Mouse (Mus musculus) limb, embryonic 14.5 days (tissue): Measurements from ENCODE around the gene Cd27. TPM values are rescaled to one million over a fixed set of nuclear protein-coding genes. Genes with fewer than 3 reads are reported as not detected.

Experiments used
- ATAC-seq: fragments of 200-750 bp; cut with Nextera tagmentation; 2 replicates; pipeline ENCODE4 v1.8.0; 2017; ENCODE audit warnings: low read depth, moderate number of reproducible peaks, moderate TSS enrichment; ENCODE audit not compliant: low FRiP score
- DNase-seq: peaks from one replicate; pipeline ENCODE4 v3.0.0-alpha.2; 2015; ENCODE audit warnings: low spot score
- H3K27ac ChIP-seq: fragments of 300-500 bp; sonication (generic); replicated peaks from 2 replicates; pipeline ENCODE4 v1.5.1; 2014; ENCODE audit warnings: low read depth, mild to moderate bottlenecking, low read length, moderate library complexity, mixed read lengths
- H3K27me3 ChIP-seq: fragments of 300-500 bp; sonication (generic); 2 replicates; pipeline ENCODE4 v1.6.1; 2014; ENCODE audit warnings: low read length, mixed read lengths; ENCODE audit not compliant: control insufficient read depth, insufficient read depth
- H3K36me3 ChIP-seq: fragments of 300-500 bp; sonication (generic); 2 replicates; pipeline ENCODE4 v1.6.1; 2014; ENCODE audit warnings: mild to moderate bottlenecking, low read length, moderate library complexity, mixed read lengths; ENCODE audit not compliant: control insufficient read depth, insufficient read depth
- H3K4me1 ChIP-seq: fragments of 300-500 bp; sonication (generic); 2 replicates; pipeline ENCODE4 v1.6.1; 2014; ENCODE audit warnings: antibody characterized with exemption, low read length, mixed read lengths; ENCODE audit not compliant: control insufficient read depth, insufficient read depth
- H3K4me2 ChIP-seq: fragments of 300-500 bp; sonication (generic); replicated peaks from 2 replicates; pipeline ENCODE4 v1.6.1; 2014; ENCODE audit warnings: low read depth, mild to moderate bottlenecking, low read length, moderate library complexity; ENCODE audit not compliant: severe bottlenecking
- H3K4me3 ChIP-seq: fragments of 300-500 bp; sonication (generic); replicated peaks from 2 replicates; pipeline ENCODE4 v1.5.1; 2014; ENCODE audit warnings: low read length
- H3K9ac ChIP-seq: fragments of 300-500 bp; sonication (generic); 2 replicates; pipeline ENCODE4 v1.6.1; 2014; ENCODE audit warnings: mild to moderate bottlenecking, low read depth, low read length, moderate library complexity; ENCODE audit not compliant: severe bottlenecking
- H3K9me3 ChIP-seq: fragments of 300-500 bp; sonication (generic); 2 replicates; pipeline ENCODE4 v1.6.1; 2016; ENCODE audit warnings: low read length; ENCODE audit not compliant: control insufficient read depth
- POLR2A ChIP-seq: fragments of 200-500 bp; IDR thresholded peaks from 2 replicates; pipeline ENCODE4 v1.8.0; 2012; ENCODE audit warnings: inconsistent platforms, mild to moderate bottlenecking, moderate library complexity, borderline replicate concordance; ENCODE audit not compliant: insufficient read depth, insufficient read length; ENCODE audit errors: extremely low read depth
- WGBS: fragments of 180-500 bp; shearing (Covaris S2); extraction: QIAGEN DNeasy Blood & Tissue Kit; methylation state at CpG from one replicate; pipeline ENCODE4 v1.1.7; 2014; 5-methylcytosine and 5-hydroxymethylcytosine counted together
- polyA plus RNA-seq, 2 experiments: library from polyadenylated mRNA; depleted of rRNA in 1 of 2; stranded (reverse) in 1 of 2; unstranded in 1 of 2; fragments of >200 nt; fragmentation: Nextera tagmentation in 1 of 2; extraction: Ambion mirVana in 1 of 2; gene quantifications; 2 replicates each; pipeline versions ENCODE4 v1.2.1 to v1.2.3; 2012 to 2014

Cd27 gene
- polyA plus RNA-seq, 2 experiments = 0.50 to 1.3 TPM

- WGBS = 71% methylated on average over 7 of the region's 7 CpGs
- DNase-seq = no peak
- Histone ChIP-seq H3K4me2 (no peak overlapping the region), H3K4me3 (no peak overlapping the region), H3K9ac (no peak overlapping the region), H3K27me3 (no peaks in the 10 kb centered on the region), H3K4me1 (peaks cover 8% of the 10 kb centered on the region), H3K9me3 (no peaks in the 10 kb centered on the region), H3K36me3 (peaks cover 41% of the 10 kb centered on the region), H3K27ac (no peak overlapping the region)
- ATAC-seq = no peak
- TF ChIP-seq POLR2A = no peak
These were observed 43.4 kb downstream of the Cd27 start for GRCm38 (mm10) chr6:125193390-125193789.

- H3K4me3 ChIP-seq = peak overlapping the region; percentile 61
- ATAC-seq (no peak), DNase-seq (no peak)
- peak overlapping the region; percentile 65 for H3K4me2 ChIP-seq
- H3K9me3 ChIP-seq = no peaks in the 10 kb centered on the region
- peaks cover 8% of the 10 kb centered on the region for H3K4me1 ChIP-seq
- H3K27me3 ChIP-seq = no peaks in the 10 kb centered on the region
- TF ChIP-seq POLR2A = no peak
- H3K27ac ChIP-seq = no peak overlapping the region
- H3K36me3 ChIP-seq = peaks cover 46% of the 10 kb centered on the region
- 43% methylated on average over 5 of the region's 5 CpGs for WGBS
- peak overlapping the region; percentile 70 for H3K9ac ChIP-seq
These were observed 44.0 kb downstream of the Cd27 start for GRCm38 (mm10) chr6:125192841-125193240.

DNA sequence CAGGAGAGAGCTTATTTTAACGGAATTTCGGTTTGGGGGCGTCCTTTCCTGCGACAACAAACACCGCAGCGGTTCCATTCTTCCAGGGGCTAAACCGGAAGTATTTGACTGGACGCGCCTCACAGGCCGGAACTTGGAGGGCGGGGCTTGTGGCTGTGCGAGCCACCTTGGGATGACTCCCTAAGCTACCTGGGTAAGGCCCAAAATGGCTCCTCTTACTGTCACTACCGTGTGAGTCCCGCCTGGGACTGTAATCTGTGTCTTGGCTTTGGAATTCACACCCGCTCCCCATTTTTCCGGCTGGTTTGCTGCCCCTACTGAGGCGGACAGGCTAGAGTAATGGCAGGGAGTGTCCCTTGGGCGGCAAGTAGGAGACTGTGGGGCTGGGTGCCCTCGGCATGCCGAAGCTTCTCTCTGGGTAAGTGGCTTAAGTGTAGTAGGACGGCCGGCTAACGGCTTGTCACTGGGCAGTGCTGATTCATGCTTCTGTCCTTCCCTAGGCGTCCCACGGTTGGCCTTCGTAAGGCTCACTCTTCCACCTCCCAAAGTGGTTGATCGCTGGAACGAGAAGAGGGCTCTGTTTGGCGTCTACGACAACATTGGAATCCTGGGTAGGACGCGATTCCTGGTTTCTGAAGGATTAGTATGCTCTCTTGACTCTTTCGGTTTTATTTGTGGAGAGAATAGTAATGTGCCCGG, 44.6 kb downstream of the Cd27 start:
- H3K4me3 ChIP-seq = peak overlapping the region; percentile 61
- DNase-seq (peak; percentile 94), ATAC-seq (peak; percentile 92)
- H3K27ac ChIP-seq = peak overlapping the region; percentile 95
- peaks cover 8% of the 10 kb centered on the region for H3K4me1 ChIP-seq
- peak overlapping the region; percentile 65 for H3K4me2 ChIP-seq
- no peaks in the 10 kb centered on the region for H3K9me3 ChIP-seq
- under 1% methylated on average over 34 of the region's 34 CpGs for WGBS
- H3K27me3 ChIP-seq = no peaks in the 10 kb centered on the region
- peaks cover 53% of the 10 kb centered on the region for H3K36me3 ChIP-seq
- H3K9ac ChIP-seq = peak overlapping the region; percentile 70
- TF ChIP-seq POLR2A = 0 out of 2 replicates have a peak, but pooled peaks have one; percentile 19

DNA sequence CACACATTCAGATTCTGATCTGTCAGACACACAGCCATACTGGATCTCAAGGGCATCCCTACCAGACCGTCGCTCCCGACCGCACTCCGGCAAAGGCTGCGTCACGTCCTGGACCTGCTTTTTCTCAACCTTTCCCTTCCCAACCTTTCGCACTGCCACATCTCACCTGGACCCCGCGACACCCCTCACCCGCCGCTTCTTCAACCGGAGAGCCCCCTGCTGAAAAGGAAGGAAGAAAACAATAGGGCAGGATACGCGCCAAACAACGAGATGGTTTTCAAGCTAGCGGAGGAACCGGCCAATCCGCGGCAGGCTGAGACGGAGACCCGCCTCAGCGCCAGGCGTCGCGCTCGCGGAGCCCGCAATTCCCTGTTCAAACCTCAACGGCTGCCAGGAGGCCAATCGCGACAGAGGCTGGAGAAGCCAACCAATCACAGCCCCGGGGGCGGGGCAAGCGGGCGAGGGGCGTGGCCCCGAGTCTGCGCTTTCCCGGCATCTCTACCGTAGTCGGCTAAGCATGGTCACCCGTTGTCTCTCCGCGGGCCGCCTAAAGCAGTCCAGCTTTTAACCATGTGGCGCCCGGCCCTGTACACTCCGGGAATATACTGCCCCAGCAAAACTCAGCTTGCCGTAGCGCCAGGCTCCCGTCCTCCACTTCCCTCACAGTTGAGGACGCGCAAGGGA, 45.3 kb downstream of the Cd27 start, which contains the start of the genes Ncapd2 and Mrpl51:
Gene Ncapd2, minus strand, starts transcription at position 370 of the 684 bp plus-strand sequence.
Gene Mrpl51, plus strand, starts transcription at position 470 of the 684 bp plus-strand sequence.
- peak; percentile 99 for DNase-seq
- Histone ChIP-seq H3K27me3 (no peaks in the 10 kb centered on the region), H3K27ac (peak within 1 kb of the TSS; percentile 95), H3K4me1 (peaks cover 8% of the 10 kb centered on the region), H3K9me3 (no peaks in the 10 kb centered on the region), H3K9ac (peak within 1 kb of the TSS; percentile 75), H3K36me3 (peaks cover 60% of the 10 kb centered on the region), H3K4me3 (peak within 1 kb of the TSS; percentile 61), H3K4me2 (peak within 1 kb of the TSS; percentile 65)
- under 1% methylated on average over 54 of the region's 54 CpGs for WGBS
- no peak; the same call in 1 of the 2 replicates for TF ChIP-seq POLR2A
- peak; percentile 97 for ATAC-seq

DNA sequence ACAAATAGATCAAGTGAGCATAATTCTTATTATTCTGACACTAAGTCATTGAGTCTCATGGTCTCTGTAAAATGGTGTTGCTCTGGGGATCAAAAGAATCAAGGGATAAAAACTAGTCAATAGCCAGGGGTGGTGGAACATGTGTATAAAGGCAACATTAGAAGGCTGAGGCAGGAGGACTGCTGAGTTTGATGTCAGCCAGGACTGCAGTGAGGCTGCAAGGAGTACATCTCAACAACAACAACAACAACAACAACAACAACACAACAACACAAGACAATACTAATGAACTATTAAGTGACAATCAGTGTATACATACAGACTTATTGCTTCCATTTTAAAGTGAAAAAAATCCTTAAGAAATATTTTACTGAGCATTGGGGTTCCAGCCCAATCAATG, 46.0 kb downstream of the Cd27 start:
- Histone ChIP-seq H3K9ac (peak overlapping the region; percentile 75), H3K27me3 (no peaks in the 10 kb centered on the region), H3K36me3 (peaks cover 62% of the 10 kb centered on the region), H3K4me3 (peak overlapping the region; percentile 61), H3K4me2 (peak overlapping the region; percentile 65), H3K27ac (peak overlapping the region; percentile 95; the same call in 1 of the 2 replicates), H3K9me3 (no peaks in the 10 kb centered on the region), H3K4me1 (peaks cover 8% of the 10 kb centered on the region)
- DNase-seq = no peak
- ATAC-seq = no peak
- TF ChIP-seq POLR2A = no peak
